Mouse (Mus musculus) ES-E14 (cell line): ENCODE measurements around the gene Acin1.

Experiments
- CHD2 ChIP-seq: IDR thresholded peaks from 2 replicates; pipeline ENCODE4 v1.6.1; 2014; ENCODE audit warnings: mild to moderate bottlenecking, low read depth, low read length, inconsistent platforms
- HCFC1 ChIP-seq: IDR thresholded peaks from 2 replicates; pipeline ENCODE4 v1.6.1; 2012; ENCODE audit warnings: low read length, inconsistent platforms, borderline replicate concordance; ENCODE audit not compliant: insufficient read depth
- MAFK ChIP-seq: IDR thresholded peaks from 2 replicates; pipeline ENCODE4 v1.6.1; 2014; ENCODE audit warnings: mild to moderate bottlenecking, low read depth, low read length, inconsistent platforms; ENCODE audit not compliant: insufficient read depth
- ZC3H11A ChIP-seq: IDR thresholded peaks from 2 replicates; pipeline ENCODE4 v1.6.1; 2012; ENCODE audit warnings: low read depth, mild to moderate bottlenecking, inconsistent platforms, low read length, borderline replicate concordance
- ZNF384 ChIP-seq: IDR thresholded peaks from 2 replicates; pipeline ENCODE4 v1.6.1; 2012; ENCODE audit warnings: low read depth, low read length, inconsistent platforms

- TF ChIP-seq HCFC1 (no peak), ZNF384 (no peak), ZC3H11A (no peak), CHD2 (no peak), MAFK (no peak)
Measured at GRCm38 (mm10) chr14:54603686-54604085, 83.0 kb downstream of the Acin1 start.
